Mouse (Mus musculus) erythroblast, embryonic 14.5 days (primary cell): ENCODE data around the gene Mfng. TPM values are rescaled to one million over a fixed set of nuclear protein-coding genes. Genes with fewer than 3 reads are reported as not detected.

ENCODE experiments used
- H3K27me3 ChIP-seq: 2 replicates; pipeline ENCODE4 v1.6.1; 2012; ENCODE audit warnings: inconsistent platforms; ENCODE audit not compliant: control insufficient read depth
- H3K36me3 ChIP-seq: 2 replicates; pipeline ENCODE4 v1.6.1; 2012; ENCODE audit warnings: mild to moderate bottlenecking, inconsistent platforms; ENCODE audit not compliant: control insufficient read depth
- H3K4me1 ChIP-seq: 2 replicates; pipeline ENCODE4 v1.6.1; 2012; ENCODE audit warnings: inconsistent platforms; ENCODE audit not compliant: control insufficient read depth
- H3K4me3 ChIP-seq: replicated peaks from 2 replicates; pipeline ENCODE3; 2012; ENCODE audit warnings: moderate library complexity, mild to moderate bottlenecking, inconsistent platforms
- H3K9me3 ChIP-seq: 2 replicates; pipeline ENCODE4 v1.6.1; 2012; ENCODE audit warnings: low read length, inconsistent platforms, mixed read lengths; ENCODE audit not compliant: control insufficient read depth
- GATA1 ChIP-seq: IDR thresholded peaks from 2 replicates; pipeline ENCODE4 v1.6.1; 2012; ENCODE audit warnings: low read length, inconsistent platforms, mixed read lengths
- TAL1 ChIP-seq: IDR thresholded peaks from 3 replicates; pipeline ENCODE4 v1.6.1; 2012; ENCODE audit warnings: low read length, inconsistent platforms, mixed read lengths
- polyA plus RNA-seq: library from polyadenylated mRNA; stranded (reverse); fragments of >175 nt; gene quantifications from 2 replicates; pipeline ENCODE4 v1.2.3, GENCODE M21; 2012

Gene Mfng
- polyA plus RNA-seq, 1 experiment, result 0.13 TPM

- Histone ChIP-seq H3K36me3 (no peaks in the 10 kb centered on the region), H3K9me3 (no peaks in the 10 kb centered on the region), H3K4me1 (no peaks in the 10 kb centered on the region), H3K4me3 (no peak overlapping the region), H3K27me3 (peaks cover 92% of the 10 kb centered on the region)
- TF ChIP-seq TAL1 (no peak), GATA1 (no peak)
Measured at GRCm38 (mm10) chr15:78715856-78716255, 57.4 kb downstream of the Mfng start.

- H3K9me3 ChIP-seq, result no peaks in the 10 kb centered on the region
- peaks cover 73% of the 10 kb centered on the region for H3K27me3 ChIP-seq
- H3K4me1 ChIP-seq, result no peaks in the 10 kb centered on the region
- TF ChIP-seq GATA1 (no peak), TAL1 (no peak)
- no peaks in the 10 kb centered on the region for H3K36me3 ChIP-seq
- no peak overlapping the region for H3K4me3 ChIP-seq
Measured at GRCm38 (mm10) chr15:78713751-78714150, 59.5 kb downstream of the Mfng start.

GRCm38 (mm10) chr15:78712335-78713258, 60.7 kb downstream of the Mfng start:
- H3K27me3 ChIP-seq, result peaks cover 62% of the 10 kb centered on the region
- H3K4me3 ChIP-seq, result no peak overlapping the region
- H3K9me3 ChIP-seq, result no peaks in the 10 kb centered on the region
- H3K36me3 ChIP-seq, result no peaks in the 10 kb centered on the region
- no peaks in the 10 kb centered on the region for H3K4me1 ChIP-seq
- TF ChIP-seq GATA1 (no peak), TAL1 (no peak)

GRCm38 (mm10) chr15:78711935-78712334, 61.3 kb downstream of the Mfng start:
- Histone ChIP-seq H3K9me3 (no peaks in the 10 kb centered on the region), H3K36me3 (no peaks in the 10 kb centered on the region), H3K4me3 (no peak overlapping the region), H3K4me1 (no peaks in the 10 kb centered on the region), H3K27me3 (peaks cover 55% of the 10 kb centered on the region)
- TF ChIP-seq GATA1 (no peak), TAL1 (no peak)

- Histone ChIP-seq H3K4me3 (no peak overlapping the region), H3K36me3 (no peaks in the 10 kb centered on the region), H3K4me1 (no peaks in the 10 kb centered on the region), H3K27me3 (peaks cover 45% of the 10 kb centered on the region), H3K9me3 (no peaks in the 10 kb centered on the region)
- TF ChIP-seq TAL1 (no peak), GATA1 (no peak)
Measured at GRCm38 (mm10) chr15:78710634-78711033, 62.6 kb downstream of the Mfng start.

- Histone ChIP-seq H3K9me3 (no peaks in the 10 kb centered on the region), H3K27me3 (peaks cover 37% of the 10 kb centered on the region), H3K4me3 (no peak overlapping the region), H3K4me1 (no peaks in the 10 kb centered on the region), H3K36me3 (no peaks in the 10 kb centered on the region)
- no peak for TF ChIP-seq GATA1
- TF ChIP-seq TAL1, result no peak
Measured at GRCm38 (mm10) chr15:78709767-78710166, 63.5 kb downstream of the Mfng start.

- peaks cover 6% of the 10 kb centered on the region for H3K27me3 ChIP-seq
- H3K4me3 ChIP-seq, result no peak overlapping the region
- no peaks in the 10 kb centered on the region for H3K9me3 ChIP-seq
- H3K4me1 ChIP-seq, result no peaks in the 10 kb centered on the region
- TF ChIP-seq TAL1 (no peak), GATA1 (no peak)
- H3K36me3 ChIP-seq, result no peaks in the 10 kb centered on the region
Measured at GRCm38 (mm10) chr15:78706630-78707029, 66.6 kb downstream of the Mfng start.

Other genes starting within 250 kb of the Mfng start
- gene C1qtnf6, start 242.1 kb downstream of the Mfng start, polyA plus RNA-seq, result 0.02 TPM in 1 of 2 replicates, not detected in the other
- gene Sstr3, start 228.8 kb downstream of the Mfng start, polyA plus RNA-seq, result not detected in 2 replicates
- 12.7 and 13.9 TPM in 2 replicates for gene Rac2, start 200.7 kb downstream of the Mfng start, polyA plus RNA-seq
- gene Cyth4, start 176.4 kb downstream of the Mfng start, polyA plus RNA-seq, result 0.08 and 0.17 TPM in 2 replicates
- gene Elfn2, start 54.7 kb downstream of the Mfng start, polyA plus RNA-seq, result 0.01 TPM in 1 of 2 replicates, not detected in the other
- gene Card10, start 29.6 kb upstream of the Mfng start, polyA plus RNA-seq, result 0.01 and 0.02 TPM in 2 replicates
- 0.04 and 0.05 TPM in 2 replicates for gene Cdc42ep1, start 69.1 kb upstream of the Mfng start, polyA plus RNA-seq
- gene Lgals2, start 82.1 kb upstream of the Mfng start, polyA plus RNA-seq, result not detected in 2 replicates
- gene Gga1, start 103.7 kb upstream of the Mfng start, polyA plus RNA-seq, result 13.3 and 13.7 TPM in 2 replicates
- gene Gm49510, start 126.2 kb upstream of the Mfng start, polyA plus RNA-seq, result 0.04 TPM in 1 of 2 replicates, not detected in the other
- 13.6 and 16.2 TPM in 2 replicates for gene Sh3bp1, start 126.3 kb upstream of the Mfng start, polyA plus RNA-seq
- gene Pdxp, start 140.4 kb upstream of the Mfng start, polyA plus RNA-seq, result 2.1 and 3.0 TPM in 2 replicates
- gene Lgals1, start 153.2 kb upstream of the Mfng start, polyA plus RNA-seq, result 121 and 168 TPM in 2 replicates
- 3.9 and 5.4 TPM in 2 replicates for gene Nol12, start 161.5 kb upstream of the Mfng start, polyA plus RNA-seq
- 19.1 and 20.3 TPM in 2 replicates for gene Triobp, start 174.2 kb upstream of the Mfng start, polyA plus RNA-seq